Mouse (Mus musculus): ENCODE measurements around the gene Wdr90. TPM values are rescaled to one million over a fixed set of nuclear protein-coding genes. Genes with fewer than 3 reads are reported as not detected.

Gene Wdr90
- polyA plus RNA-seq, 1 experiment = 11.4 TPM

DNA sequence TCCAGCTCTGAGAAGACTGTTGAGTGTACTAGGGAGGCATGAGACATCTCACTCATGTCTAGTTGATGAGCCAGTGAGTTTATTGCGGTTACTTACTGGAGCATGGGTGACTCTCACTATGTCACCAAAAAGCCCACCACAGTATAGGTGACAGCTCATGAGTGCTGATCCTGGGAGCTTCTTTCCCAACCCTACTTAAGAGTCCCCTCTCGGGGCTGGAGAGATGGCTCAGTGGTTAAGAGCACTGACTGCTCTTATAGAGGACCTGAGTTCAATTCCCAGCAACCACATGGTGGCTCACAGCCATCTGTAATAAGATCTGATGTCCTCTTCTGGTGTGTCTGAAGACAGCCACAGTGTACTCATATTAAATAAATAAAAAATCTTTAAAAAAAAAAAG lies 8.7 kb upstream of the Wdr90 start:
- H3K4me1 ChIP-seq (ENCODE audit: control insufficient read depth, insufficient read depth, low read length) = 0 out of 2 replicates have a peak, but pooled peaks cover 3% of the 10 kb centered on the region
- H3K4me3 ChIP-seq (ENCODE audit: insufficient read depth, low read length) = no peak overlapping the region
- TF ChIP-seq CTCF (IDR thresholded peaks at IDR 0.05; ENCODE audit: borderline replicate concordance, insufficient read depth, low read length) (no peak), POLR2A (IDR thresholded peaks at IDR 0.05; ENCODE audit: low read depth, low read length) (no peak)
- H3K27ac ChIP-seq (ENCODE audit: insufficient read depth, low read length) = no peak overlapping the region

DNA sequence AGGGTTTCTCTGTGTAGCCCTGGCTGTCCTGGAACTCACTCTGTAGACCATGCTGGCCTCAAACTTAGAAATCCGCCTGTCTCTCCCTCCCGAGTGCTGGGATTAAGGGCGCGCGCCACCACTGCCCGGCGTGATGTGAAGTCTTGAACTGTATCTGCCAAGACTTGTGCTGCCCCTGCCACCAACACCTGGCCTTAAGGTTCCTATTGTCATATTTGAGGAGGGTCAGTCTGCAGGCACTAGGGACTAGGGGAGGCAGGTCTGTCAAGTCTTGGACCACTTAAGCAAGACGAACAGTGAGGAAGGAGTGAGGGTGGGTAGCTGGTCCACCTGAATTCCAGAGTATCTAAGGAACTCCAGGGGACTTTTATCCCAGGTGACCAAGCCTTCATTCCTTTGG lies 8.2 kb upstream of the Wdr90 start:
- Histone ChIP-seq H3K27ac (ENCODE audit: insufficient read depth, low read length) (no peak overlapping the region), H3K4me1 (ENCODE audit: control insufficient read depth, insufficient read depth, low read length) (0 out of 2 replicates have a peak, but pooled peaks cover 3% of the 10 kb centered on the region), H3K4me3 (ENCODE audit: insufficient read depth, low read length) (no peak overlapping the region)
- no peak for TF ChIP-seq POLR2A (IDR thresholded peaks at IDR 0.05; ENCODE audit: low read depth, low read length)
- TF ChIP-seq CTCF (IDR thresholded peaks at IDR 0.05; ENCODE audit: borderline replicate concordance, insufficient read depth, low read length) = no peak

DNA sequence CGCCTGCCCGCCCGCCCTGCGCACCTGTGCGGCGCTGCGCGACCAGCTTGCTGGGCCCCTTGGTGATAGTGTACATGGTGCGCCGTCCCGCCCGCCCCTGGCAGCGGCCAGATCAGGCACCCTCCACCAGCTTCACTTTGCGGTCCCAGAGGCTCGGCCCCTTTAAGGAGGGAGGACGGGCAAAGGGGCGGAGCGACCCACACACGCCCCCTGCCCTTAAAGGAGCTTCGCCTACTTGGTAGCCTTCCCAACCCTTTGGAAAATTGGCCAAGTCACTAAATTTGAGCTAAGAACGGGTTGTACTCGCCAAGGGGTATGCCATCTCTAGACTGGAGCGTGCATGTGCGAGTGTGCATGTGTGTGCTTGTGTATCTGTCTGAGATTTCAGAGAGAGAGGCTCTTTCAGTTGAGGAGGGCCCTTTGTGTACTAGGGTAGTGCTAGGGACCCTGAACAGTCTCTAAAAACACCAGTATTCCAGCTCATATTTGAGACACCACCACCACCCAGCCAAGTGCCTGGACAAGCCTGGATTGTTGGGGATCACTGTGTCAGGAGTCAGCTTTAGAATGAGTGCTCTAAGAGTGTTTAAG lies 7.4 kb upstream of the Wdr90 start, which contains the start of gene Mcrip2:
Mcrip2 (minus strand) TSS at position 164 of the 591 bp plus-strand sequence.
- no peak for TF ChIP-seq CTCF (IDR thresholded peaks at IDR 0.05; ENCODE audit: borderline replicate concordance, insufficient read depth, low read length)
- TF ChIP-seq POLR2A (IDR thresholded peaks at IDR 0.05; ENCODE audit: low read depth, low read length) = peak; percentile 51
- H3K4me3 ChIP-seq (ENCODE audit: insufficient read depth, low read length) = peak within 1 kb of the TSS; percentile 56
- no peak within 1 kb of the TSS for H3K27ac ChIP-seq (ENCODE audit: insufficient read depth, low read length)
- H3K4me1 ChIP-seq (ENCODE audit: control insufficient read depth, insufficient read depth, low read length) = no peaks in the 10 kb centered on the region

DNA sequence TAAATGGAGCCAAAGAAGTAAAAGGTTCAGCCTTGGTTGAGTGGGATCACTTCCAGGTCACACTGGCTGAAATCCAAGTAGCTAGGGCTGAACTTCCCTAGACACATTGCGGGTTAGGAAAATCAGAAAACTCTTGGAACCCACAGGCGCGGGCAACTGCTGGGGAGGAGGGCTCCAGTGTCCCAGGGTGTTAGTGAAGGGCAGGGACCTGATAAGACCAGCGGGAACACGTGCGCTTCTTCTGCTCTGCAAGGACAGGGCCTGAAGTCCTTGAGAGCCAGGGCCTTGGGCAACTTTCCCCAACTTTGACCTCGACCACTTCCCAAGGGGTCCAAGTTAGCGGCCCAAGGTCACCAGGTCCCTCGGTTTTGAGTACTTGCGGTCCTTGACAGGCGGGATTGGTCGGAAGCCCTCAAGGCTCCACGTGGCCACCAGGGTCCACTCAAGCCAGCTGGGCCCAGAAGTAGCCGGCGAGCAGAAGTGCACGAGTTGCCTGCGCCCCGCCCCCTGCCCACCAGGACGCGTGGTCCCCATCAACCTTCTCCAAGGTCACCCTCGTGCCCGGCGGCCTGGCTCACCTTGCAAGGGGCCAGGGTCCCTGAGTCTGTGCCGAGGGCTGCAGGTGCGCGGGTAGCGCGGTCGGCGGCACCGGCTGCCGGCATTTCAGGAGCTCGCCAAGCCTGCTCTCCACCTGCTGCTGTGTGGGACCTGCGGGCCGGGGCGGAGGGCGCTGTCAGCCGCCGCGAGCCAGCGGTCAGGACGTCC lies 6.7 kb upstream of the Wdr90 start:
- Histone ChIP-seq H3K4me1 (ENCODE audit: control insufficient read depth, insufficient read depth, low read length) (no peaks in the 10 kb centered on the region), H3K27ac (ENCODE audit: insufficient read depth, low read length) (no peak overlapping the region)

DNA sequence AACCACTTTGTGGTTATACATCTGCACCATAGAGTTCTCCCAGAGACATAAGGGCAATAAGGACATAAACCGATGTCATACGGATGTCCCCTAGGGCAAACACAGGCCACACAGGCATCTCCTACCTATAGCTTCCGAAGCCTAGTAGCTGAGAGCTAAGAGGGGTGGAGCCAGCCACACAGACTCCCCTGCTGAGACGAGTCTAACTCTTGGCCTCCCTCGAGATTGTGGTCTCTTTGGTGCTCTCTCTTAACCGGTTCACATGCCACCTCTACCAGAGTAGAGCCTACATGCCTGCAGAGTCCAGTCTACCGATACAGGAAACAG lies 6.2 kb upstream of the Wdr90 start:
- peak overlapping the region; percentile 56 for H3K4me3 ChIP-seq (ENCODE audit: insufficient read depth, low read length)
- no peaks in the 10 kb centered on the region for H3K4me1 ChIP-seq (ENCODE audit: control insufficient read depth, insufficient read depth, low read length)
- TF ChIP-seq POLR2A (IDR thresholded peaks at IDR 0.05; ENCODE audit: low read depth, low read length) (no peak), CTCF (IDR thresholded peaks at IDR 0.05; ENCODE audit: borderline replicate concordance, insufficient read depth, low read length) (no peak)
- H3K27ac ChIP-seq (ENCODE audit: insufficient read depth, low read length) = no peak overlapping the region

More for the DNA sequence above, 6.7 kb upstream of the Wdr90 start:
- peak overlapping the region; percentile 56 for H3K4me3 ChIP-seq (ENCODE audit: insufficient read depth, low read length)
- TF ChIP-seq CTCF (IDR thresholded peaks at IDR 0.05; ENCODE audit: borderline replicate concordance, insufficient read depth, low read length) (no peak), POLR2A (IDR thresholded peaks at IDR 0.05; ENCODE audit: low read depth, low read length) (no peak)

DNA sequence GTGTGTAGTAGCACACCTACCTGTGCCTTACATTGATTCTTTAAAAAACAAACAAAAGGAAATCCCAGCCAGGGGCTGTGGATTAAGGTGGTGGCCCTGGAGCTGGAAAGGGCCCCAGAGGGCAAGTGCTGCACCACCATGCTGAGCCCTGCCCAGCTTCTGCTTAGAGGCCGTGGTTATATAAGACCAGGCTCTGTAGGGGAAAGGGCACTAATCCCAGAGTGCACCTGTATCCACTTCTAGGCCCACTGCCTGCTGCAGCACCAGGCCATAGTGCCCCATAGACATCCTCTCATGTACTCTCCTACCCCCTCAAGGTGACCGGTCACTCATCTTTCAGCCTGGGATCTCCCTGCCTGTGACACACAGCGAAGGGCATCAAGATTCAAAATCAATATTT lies 4.9 kb upstream of the Wdr90 start:
- H3K4me3 ChIP-seq (ENCODE audit: insufficient read depth, low read length) = no peak overlapping the region
- no peaks in the 10 kb centered on the region for H3K4me1 ChIP-seq (ENCODE audit: control insufficient read depth, insufficient read depth, low read length)
- TF ChIP-seq POLR2A (IDR thresholded peaks at IDR 0.05; ENCODE audit: low read depth, low read length) = no peak
- TF ChIP-seq CTCF (IDR thresholded peaks at IDR 0.05; ENCODE audit: borderline replicate concordance, insufficient read depth, low read length) = no peak
- H3K27ac ChIP-seq (ENCODE audit: insufficient read depth, low read length) = no peak overlapping the region

DNA sequence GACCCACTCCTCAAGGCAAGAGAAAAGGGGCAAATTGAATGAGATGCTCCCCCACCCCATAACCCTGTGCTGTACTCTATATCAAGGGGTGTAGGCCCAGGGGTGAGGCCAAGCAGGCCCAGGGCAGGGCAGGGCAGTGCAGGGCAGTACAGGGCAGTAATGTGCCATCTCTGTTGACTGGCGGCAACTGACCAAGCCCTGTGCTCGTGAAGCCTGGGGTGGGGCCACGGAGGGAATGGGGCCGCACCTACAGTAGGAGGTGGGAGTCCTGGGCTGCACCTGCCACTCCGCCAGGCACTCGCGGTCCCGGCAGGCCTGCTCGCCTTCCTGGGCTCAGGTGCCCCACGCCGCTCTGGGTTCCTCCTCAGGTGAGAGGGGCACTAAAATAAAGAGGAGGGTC lies 4.0 kb upstream of the Wdr90 start:
- no peak for TF ChIP-seq POLR2A (IDR thresholded peaks at IDR 0.05; ENCODE audit: low read depth, low read length)
- no peak for TF ChIP-seq CTCF (IDR thresholded peaks at IDR 0.05; ENCODE audit: borderline replicate concordance, insufficient read depth, low read length)
- Histone ChIP-seq H3K4me1 (ENCODE audit: control insufficient read depth, insufficient read depth, low read length) (no peaks in the 10 kb centered on the region), H3K27ac (ENCODE audit: insufficient read depth, low read length) (no peak overlapping the region), H3K4me3 (ENCODE audit: insufficient read depth, low read length) (no peak overlapping the region)

DNA sequence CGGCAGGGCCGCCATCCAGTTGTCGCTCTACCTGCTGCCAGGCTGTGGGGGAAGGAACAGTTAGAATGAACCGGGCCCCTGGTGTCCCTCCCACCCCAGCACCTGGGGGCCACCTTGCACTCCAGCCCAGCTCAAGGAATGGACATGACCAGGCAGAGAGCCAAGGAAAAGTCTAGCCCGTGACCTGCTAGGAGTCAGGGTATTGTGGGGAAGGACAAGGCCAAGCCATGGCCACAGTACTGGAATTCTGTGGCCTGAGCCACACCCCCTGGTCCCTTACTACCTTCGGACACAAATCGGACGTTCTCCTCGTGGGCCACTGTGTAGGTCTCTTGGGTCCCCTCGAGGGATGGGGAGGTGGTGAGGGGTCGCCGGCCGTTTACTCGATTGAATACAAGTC lies 3.0 kb upstream of the Wdr90 start:
- Histone ChIP-seq H3K27ac (ENCODE audit: insufficient read depth, low read length) (no peak overlapping the region), H3K4me3 (ENCODE audit: insufficient read depth, low read length) (no peak overlapping the region), H3K4me1 (ENCODE audit: control insufficient read depth, insufficient read depth, low read length) (no peaks in the 10 kb centered on the region)
- no peak for TF ChIP-seq POLR2A (IDR thresholded peaks at IDR 0.05; ENCODE audit: low read depth, low read length)

DNA sequence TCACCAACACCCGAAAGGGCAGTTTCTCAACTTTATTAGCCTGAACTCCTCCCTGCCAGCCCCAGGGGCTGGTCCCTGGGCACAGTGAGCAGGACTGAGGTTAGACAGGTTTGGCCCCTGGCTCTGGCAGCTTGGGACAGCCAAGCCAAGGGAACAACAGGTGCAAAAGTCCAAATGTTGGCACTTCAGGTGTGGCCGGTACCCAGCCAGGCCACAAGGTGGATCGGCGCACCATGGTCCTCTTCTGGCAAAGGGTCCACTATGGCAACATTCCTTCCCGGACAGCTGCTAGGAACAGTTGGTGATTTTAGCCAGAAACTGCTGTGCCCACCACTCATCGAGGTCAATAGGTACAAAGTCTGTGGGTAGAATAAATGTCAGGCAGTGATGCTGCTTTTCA lies 2.4 kb upstream of the Wdr90 start:
- Histone ChIP-seq H3K27ac (ENCODE audit: insufficient read depth, low read length) (no peak overlapping the region), H3K4me3 (ENCODE audit: insufficient read depth, low read length) (no peak overlapping the region), H3K4me1 (ENCODE audit: control insufficient read depth, insufficient read depth, low read length) (no peaks in the 10 kb centered on the region)
- no peak for TF ChIP-seq CTCF (IDR thresholded peaks at IDR 0.05; ENCODE audit: borderline replicate concordance, insufficient read depth, low read length)

Measured in embryonic fibroblast, embryonic 13.5 days (primary cell).